Mouse (Mus musculus) G1E (cell line): ENCODE measurements at regions not wholly inside any gene's neighbourhood (a gene's known extent, or its start where the extent isn't known, plus 50 kb on each side); places are given as distances from the start of the nearest gene placed in this dataset.

Experiments used
- CTCF ChIP-seq: IDR thresholded peaks from 2 replicates; pipeline ENCODE4 v1.5.1; 2012; ENCODE audit warnings: low read depth, low read length, inconsistent platforms, mixed read lengths
- GATA1 ChIP-seq: IDR thresholded peaks from 2 replicates; pipeline ENCODE4 v1.6.1; 2012; ENCODE audit warnings: borderline replicate concordance, low read length, inconsistent platforms, mixed read lengths
- GATA2 ChIP-seq: IDR thresholded peaks from 2 replicates; pipeline ENCODE4 v1.6.1; 2012; ENCODE audit warnings: low read depth, low read length, inconsistent platforms, borderline replicate concordance
- POLR2AphosphoS5 ChIP-seq: IDR thresholded peaks from 2 replicates; pipeline ENCODE4 v1.6.1; 2012; ENCODE audit warnings: low read depth, low read length, inconsistent platforms; ENCODE audit not compliant: insufficient replicate concordance
- TAL1 ChIP-seq: conservative IDR thresholded peaks from 2 replicates; pipeline ENCODE4 v1.6.1; 2012; ENCODE audit warnings: low read depth, low read length, inconsistent platforms, mixed read lengths

DNA sequence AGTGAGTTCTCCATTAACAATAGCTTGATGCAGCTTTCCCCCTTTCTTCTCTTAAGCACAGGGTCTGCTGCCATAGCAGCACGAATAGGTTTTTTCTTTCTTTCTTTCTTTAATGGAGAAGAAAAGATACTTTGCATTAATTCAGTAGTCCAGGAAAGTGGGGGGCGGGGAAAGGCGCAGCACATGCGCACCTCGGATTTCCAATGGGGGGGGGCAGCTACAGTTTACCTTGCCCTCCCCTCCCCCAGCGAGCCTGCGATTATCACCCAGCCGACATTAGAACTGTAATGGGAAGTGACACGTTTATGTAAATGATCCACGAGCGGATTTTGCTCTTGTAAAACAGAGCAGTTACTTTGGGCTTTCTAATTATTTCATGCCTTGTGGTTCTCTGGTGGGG, 146.6 kb upstream of the Lef1 start:
- TF ChIP-seq GATA1 (no peak), TAL1 (no peak), CTCF (no peak), GATA2 (no peak), POLR2AphosphoS5 (no peak)
